Mouse (Mus musculus) monocyte, adult 2 months (primary cell): Measurements from ENCODE around the gene Pde8a.
"Not testable (repeated sequence)": the region's sequence is repeated elsewhere in the genome, so short reads cannot be mapped to it uniquely, and the experiment has no call there.

Experiments
- DNase-seq, 2 experiments: peaks; one replicate each; pipeline ENCODE4 v3.0.0; 2022; ENCODE audit warnings: low spot score in 2 of 2, low read depth in 1 of 2

Gene Pde8a

GRCm38 (mm10) chr7:81213347-81214152, at the start of gene Pde8a:
Gene Pde8a (plus strand): TSS chr7:81213596.
- no peak for DNase-seq

GRCm38 (mm10) chr7:81164411-81164810, 49.0 kb upstream of the Pde8a start:
- no peak for DNase-seq

- DNase-seq, result no peak
These were observed 46.3 kb upstream of the Pde8a start for GRCm38 (mm10) chr7:81167124-81167523.

- DNase-seq, result no peak
These were observed 44.0 kb upstream of the Pde8a start for GRCm38 (mm10) chr7:81169351-81169750.

GRCm38 (mm10) chr7:81173931-81174330, 39.5 kb upstream of the Pde8a start:
- DNase-seq, result no peak

GRCm38 (mm10) chr7:81174654-81175053, 38.7 kb upstream of the Pde8a start:
- DNase-seq, result no peak

- peak in 1 of 2 experiments; percentile 32 for DNase-seq
These were observed 37.1 kb upstream of the Pde8a start for GRCm38 (mm10) chr7:81176187-81176769.

GRCm38 (mm10) chr7:81179494-81179893, 33.9 kb upstream of the Pde8a start:
- no peak for DNase-seq

- no peak for DNase-seq
These were observed 30.8 kb upstream of the Pde8a start for GRCm38 (mm10) chr7:81182492-81183175.

GRCm38 (mm10) chr7:81183181-81183580, 30.2 kb upstream of the Pde8a start:
- DNase-seq, result no peak

GRCm38 (mm10) chr7:81184136-81184535, 29.3 kb upstream of the Pde8a start:
- DNase-seq, result no peak

- DNase-seq, result no peak
These were observed 28.7 kb upstream of the Pde8a start for GRCm38 (mm10) chr7:81184651-81185050.

GRCm38 (mm10) chr7:81186036-81186435, 27.4 kb upstream of the Pde8a start:
- DNase-seq, result not testable (repeated sequence)

- DNase-seq, result no peak
These were observed 24.2 kb upstream of the Pde8a start for GRCm38 (mm10) chr7:81189180-81189579.

- no peak for DNase-seq
These were observed 17.9 kb upstream of the Pde8a start for GRCm38 (mm10) chr7:81195509-81195908.

GRCm38 (mm10) chr7:81196796-81197195, 16.6 kb upstream of the Pde8a start:
- DNase-seq, result no peak

GRCm38 (mm10) chr7:81198538-81198937, 14.9 kb upstream of the Pde8a start:
- DNase-seq, result no peak

- DNase-seq, result no peak
These were observed 14.3 kb upstream of the Pde8a start for GRCm38 (mm10) chr7:81199109-81199508.

- DNase-seq, result peak in 1 of 2 experiments; percentile 25
These were observed 13.6 kb upstream of the Pde8a start for GRCm38 (mm10) chr7:81199757-81200156.

GRCm38 (mm10) chr7:81202389-81202788, 11.0 kb upstream of the Pde8a start:
- DNase-seq, result no peak

GRCm38 (mm10) chr7:81203576-81203975, 9.8 kb upstream of the Pde8a start:
- not testable (repeated sequence) for DNase-seq

- peak in 1 of 2 experiments; percentile 26 for DNase-seq
These were observed 4.5 kb upstream of the Pde8a start for GRCm38 (mm10) chr7:81208944-81209343.
